In genomic region chr2:118321094-118321493, GRCm38 (mm10) we compare ENCODE assay signal across 25 mouse cellular contexts. TPM values are rescaled to one million over a fixed set of nuclear protein-coding genes. Genes with fewer than 3 reads are reported as not detected.
"Had no signal": no experiment of that assay in that cellular context is flagged by ENCODE, and none has a peak within 500 bp of the region (broad histone marks: within the 10 kb centered on the region; RNA-seq: fewer than 3 reads in every experiment).

No protein-coding gene starts in this region.

- H3K9me3 ChIP-seq: heart, embryonic 13.5 days; heart, embryonic 15.5 days; hindbrain, embryonic 12.5 days; kidney, embryonic 15.5 days; limb, embryonic 13.5 days; limb, embryonic 15.5 days; liver, embryonic 12.5 days had no signal

- DNase-seq: gastrocnemius, postnatal 14 days; gastrocnemius, postnatal 36 days; heart, adult 2 months; heart, postnatal 14 days; heart, postnatal 36 days; kidney, adult 11 months; kidney, adult 2 months; kidney, adult 9 months; kidney, postnatal 14 days; kidney, postnatal 36 days; layer of hippocampus, adult 9-11 months; layer of hippocampus, postnatal 36 days had no signal

- H3K4me3 ChIP-seq: heart, adult 2 months; heart, embryonic 13.5 days; heart, embryonic 15.5 days; hindbrain, embryonic 12.5 days; kidney, embryonic 15.5 days; limb, embryonic 13.5 days; limb, embryonic 15.5 days; liver, embryonic 12.5 days had no signal

- H3K27me3 ChIP-seq: heart, embryonic 13.5 days; heart, embryonic 15.5 days; hindbrain, embryonic 12.5 days; kidney, embryonic 15.5 days; limb, embryonic 13.5 days; limb, embryonic 15.5 days; liver, embryonic 12.5 days had no signal

- H3K9ac ChIP-seq: heart, embryonic 13.5 days; heart, embryonic 15.5 days; hindbrain, embryonic 12.5 days; kidney, embryonic 15.5 days; limb, embryonic 13.5 days; limb, embryonic 15.5 days; liver, embryonic 12.5 days had no signal

- ATAC-seq: intestine, embryonic 16.5 days; liver, embryonic 12.5 days had no signal

- H3K36me3 ChIP-seq: heart, embryonic 13.5 days; heart, embryonic 15.5 days; hindbrain, embryonic 12.5 days; kidney, embryonic 15.5 days; limb, embryonic 13.5 days; limb, embryonic 15.5 days; liver, embryonic 12.5 days had no signal

- H3K4me2 ChIP-seq: heart, embryonic 11.5 days; heart, embryonic 13.5 days; heart, embryonic 15.5 days; hindbrain, embryonic 12.5 days; kidney, embryonic 15.5 days; limb, embryonic 13.5 days; limb, embryonic 15.5 days; liver, embryonic 12.5 days had no signal

- H3K27ac ChIP-seq: heart, adult 2 months; heart, embryonic 13.5 days; heart, embryonic 15.5 days; hindbrain, embryonic 12.5 days; hindbrain, postnatal 0 days; kidney, embryonic 15.5 days; kidney, postnatal 0 days; limb, embryonic 13.5 days; limb, embryonic 15.5 days; liver, embryonic 12.5 days had no signal

- H3K4me1 ChIP-seq: heart, embryonic 13.5 days; heart, embryonic 15.5 days; kidney, embryonic 15.5 days; limb, embryonic 13.5 days; limb, embryonic 15.5 days; liver, embryonic 12.5 days had no signal

RNA-seq across cellular contexts. Expression of gene Gpr176, which starts 52.1 kb away (rescaled TPM):
- total RNA-seq: gastrocnemius, postnatal 36 days; hematopoietic stem cell, adult 5-6 weeks; liver, adult 2 months had no signal
- polyA plus RNA-seq: heart, embryonic 11.5 days; liver, adult 2 months had no signal
